Mouse (Mus musculus): ENCODE measurements around the gene Knstrn. TPM values are rescaled to one million over a fixed set of nuclear protein-coding genes. Genes with fewer than 3 reads are reported as not detected.
A peak's percentile ranks its signal among the peaks of the same experiment; 100 is the strongest.

Gene Knstrn
- 7.6 and 10.7 TPM in 2 replicates for total RNA-seq (2021)
- long read RNA-seq, full-length matches to known transcripts: 8 of 8 reads
- long read RNA-seq, partial matches to known transcripts: 0 of 8 reads
- long read RNA-seq, other reads (novel, unspliced or antisense): 0 of 8 reads

DNA sequence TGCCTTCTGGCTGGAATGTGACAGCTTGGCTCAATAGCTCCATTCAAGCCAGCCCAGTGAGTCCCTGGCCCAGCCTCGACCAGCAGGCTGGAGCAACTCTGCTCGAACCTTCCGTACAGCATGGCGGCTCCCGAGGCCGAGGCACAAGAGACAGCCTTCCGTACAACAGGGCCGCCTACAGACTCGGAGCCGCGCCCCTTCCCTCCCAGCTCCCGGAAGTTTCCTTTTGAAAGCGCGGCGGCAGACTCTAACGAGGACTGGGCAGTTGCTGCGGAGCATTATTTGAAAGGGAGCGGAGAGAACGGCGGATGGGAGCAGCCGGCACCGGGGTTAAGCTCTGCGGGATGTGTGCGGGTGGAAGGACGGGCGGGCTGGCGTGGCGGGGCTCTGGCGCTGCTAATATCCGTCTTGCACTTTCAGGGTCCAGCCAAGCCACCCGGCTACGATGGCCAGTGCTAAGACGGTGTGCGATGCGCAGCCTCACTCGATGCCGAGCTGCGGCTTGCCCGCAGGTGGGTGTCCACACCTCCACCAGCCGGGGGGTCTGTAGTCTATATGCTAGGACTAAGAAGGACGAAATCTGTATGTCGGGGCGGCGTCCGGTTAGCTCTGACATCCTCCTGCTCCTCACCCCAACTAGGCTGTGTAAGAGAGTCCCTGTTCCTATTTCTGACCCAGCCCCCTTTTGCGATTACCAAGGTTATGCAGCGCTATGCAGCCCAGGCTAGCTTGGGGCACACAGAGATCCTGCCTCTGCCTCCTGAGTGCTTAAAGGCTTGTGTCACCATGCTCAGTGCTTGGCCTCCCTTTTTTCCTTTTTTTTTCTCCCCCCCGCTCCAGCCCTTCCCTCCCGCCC is at the start of gene Knstrn:
Knstrn (plus strand) TSS at position 23 of the 856 bp plus-strand sequence.
- DNase-seq: peak; percentile 93

DNA sequence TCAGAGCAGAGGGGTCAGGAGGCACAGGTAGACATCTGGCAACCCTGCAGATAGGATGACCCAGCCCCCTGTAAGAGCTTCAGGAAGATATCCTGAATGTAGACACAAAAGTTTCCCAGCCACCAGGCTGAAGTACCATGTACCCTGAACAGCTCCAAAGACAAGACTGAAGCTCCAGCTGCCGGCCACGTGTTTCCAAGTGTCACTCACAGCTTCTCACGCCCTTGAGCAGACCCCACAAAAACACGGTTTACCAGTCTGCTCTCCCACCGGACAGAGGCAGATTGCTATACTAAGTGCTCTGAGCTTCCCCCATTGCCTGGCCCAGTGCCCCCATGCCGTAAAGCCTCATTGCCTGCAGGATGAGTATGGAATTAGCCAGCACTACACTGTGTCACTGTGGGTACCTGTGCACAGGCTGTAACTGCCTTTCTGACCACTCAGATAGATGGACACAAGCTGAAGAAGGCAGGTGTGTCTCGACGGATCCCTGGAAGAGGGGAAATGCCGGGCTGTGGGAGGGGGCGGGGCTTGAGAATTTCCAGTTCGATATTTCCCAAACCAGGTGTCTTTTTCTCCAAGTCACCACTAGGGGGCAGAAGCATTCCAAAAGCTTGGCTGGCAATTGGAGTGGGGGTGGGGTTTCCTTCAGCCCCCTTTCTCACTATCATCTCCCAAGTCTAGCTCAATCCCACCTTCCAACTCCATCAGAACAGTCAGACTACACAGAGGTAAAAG is 49.5 kb upstream of the Knstrn start:
- no peak for DNase-seq

DNA sequence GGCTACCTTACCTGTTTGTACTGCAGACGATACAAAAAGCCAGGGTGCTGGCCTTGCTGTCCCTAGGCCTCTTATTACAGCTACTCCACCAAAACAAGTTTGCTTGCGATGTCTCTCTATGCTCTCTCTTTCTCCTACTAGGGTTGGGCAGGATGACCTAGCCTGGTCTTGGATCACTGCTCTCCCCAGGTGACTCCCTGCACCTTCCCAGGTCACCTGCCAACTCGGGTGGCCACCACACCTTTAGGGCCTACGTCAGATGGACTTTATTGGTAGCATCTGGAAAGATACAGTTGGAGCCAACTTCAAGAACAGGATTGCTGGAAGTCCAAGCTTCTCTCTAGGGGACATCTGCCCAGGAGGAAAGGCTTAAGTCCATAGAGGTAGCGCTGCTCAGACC is 48.9 kb upstream of the Knstrn start:
- DNase-seq: no peak

DNA sequence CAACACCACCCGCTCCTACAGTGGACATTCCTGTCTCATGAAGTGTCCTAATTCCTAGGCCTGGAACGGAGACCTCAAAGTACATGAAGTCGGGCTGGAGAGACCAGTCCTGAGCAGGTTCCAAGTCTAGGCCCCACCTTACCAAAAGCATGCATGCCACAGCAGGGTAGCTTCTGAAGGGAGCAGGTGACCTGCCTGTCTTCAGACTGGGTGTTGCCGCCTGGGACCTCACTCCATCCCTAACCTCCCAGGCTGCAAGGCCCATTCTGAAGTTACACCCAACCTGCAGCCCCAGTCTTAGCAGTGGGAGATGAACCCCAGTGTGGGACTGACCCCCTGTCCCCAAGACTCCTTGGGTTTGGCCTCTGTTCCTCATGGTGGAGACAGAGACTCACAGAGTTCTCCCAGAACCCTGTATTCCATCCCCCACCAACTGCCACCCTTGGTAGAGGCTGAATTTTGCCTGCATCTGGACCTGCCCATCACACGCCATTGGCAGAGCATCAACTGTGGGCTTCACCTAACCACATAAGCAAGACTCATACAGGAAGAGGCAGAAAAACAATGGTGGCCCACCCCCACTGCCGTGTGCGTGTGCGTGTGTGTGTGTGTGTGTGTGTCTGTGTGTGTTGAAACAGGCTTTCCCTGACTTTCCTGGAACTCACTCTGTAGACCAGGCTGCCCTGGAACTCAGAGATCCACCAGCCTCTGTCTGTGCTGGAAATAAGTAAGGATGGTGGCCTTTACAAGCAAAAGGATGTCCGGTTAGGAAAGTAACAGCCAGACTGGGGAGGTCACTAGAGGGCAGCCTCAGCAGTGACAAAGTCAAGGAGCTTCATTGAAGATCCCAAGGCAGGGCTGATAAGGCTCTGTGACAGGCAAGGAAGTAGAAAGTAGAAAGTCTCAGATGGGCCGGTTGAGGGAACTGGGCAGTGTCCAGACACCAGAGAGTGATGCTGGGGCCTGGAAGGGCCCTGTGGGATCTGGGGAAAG is 47.5 kb upstream of the Knstrn start:
- no peak for DNase-seq

DNA sequence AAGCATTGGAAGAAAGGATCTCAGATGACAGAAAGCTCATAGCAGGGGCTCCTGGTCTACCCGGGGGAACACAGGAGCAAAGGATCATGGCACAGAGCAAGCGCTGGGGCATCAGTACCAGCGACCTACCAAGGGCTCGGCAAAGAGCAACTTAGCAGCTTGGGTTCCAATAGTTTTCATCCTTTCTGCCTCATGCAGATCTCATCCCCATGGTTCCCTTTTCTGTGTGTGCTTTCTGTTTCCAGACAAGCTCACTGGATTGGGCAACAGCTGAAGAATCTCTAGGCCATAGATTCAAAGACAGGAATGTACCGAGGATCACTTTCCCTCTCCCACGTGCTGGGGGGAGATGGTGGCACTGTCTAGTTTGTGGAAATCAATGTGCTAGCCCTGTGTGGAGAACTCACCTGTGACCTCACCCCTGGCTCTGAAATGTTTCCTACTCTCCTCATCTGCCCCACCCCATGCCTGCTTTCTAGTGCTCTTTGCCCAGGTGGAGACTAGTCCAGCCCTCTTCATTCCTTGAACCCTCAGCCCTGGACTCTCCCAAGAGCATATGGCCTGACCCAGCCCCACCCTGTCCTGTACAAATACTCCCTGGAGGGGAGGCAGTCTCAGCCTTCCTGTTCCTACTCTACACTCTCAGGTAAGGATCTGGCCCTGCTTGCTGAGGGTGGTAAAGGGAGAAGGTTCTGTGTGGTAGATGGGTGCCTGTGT is 41.5 kb upstream of the Knstrn start, which contains the start of gene Phgr1:
Phgr1 (plus strand) TSS at position 612 of the 717 bp plus-strand sequence.
- no peak for DNase-seq

DNA sequence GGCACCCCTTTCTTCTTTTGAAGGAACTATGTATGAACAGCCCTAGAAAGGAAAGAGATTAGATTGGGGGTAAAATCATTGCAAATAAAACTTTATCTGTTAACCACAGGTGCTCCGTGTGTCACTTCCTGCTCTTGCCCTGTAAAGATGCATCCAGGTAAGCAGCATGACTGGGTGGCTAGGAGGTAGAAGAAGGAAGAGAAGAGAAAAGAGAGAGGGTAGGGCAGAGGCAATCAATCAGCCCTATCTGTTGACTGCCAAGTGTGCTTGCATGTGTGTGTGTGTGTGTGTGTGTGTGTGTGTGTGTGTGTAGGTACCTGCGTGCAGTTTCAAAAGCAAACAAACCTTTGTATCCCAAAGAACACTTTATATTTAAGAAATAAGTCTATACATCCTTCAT is 39.3 kb upstream of the Knstrn start:
- no peak for DNase-seq

DNA sequence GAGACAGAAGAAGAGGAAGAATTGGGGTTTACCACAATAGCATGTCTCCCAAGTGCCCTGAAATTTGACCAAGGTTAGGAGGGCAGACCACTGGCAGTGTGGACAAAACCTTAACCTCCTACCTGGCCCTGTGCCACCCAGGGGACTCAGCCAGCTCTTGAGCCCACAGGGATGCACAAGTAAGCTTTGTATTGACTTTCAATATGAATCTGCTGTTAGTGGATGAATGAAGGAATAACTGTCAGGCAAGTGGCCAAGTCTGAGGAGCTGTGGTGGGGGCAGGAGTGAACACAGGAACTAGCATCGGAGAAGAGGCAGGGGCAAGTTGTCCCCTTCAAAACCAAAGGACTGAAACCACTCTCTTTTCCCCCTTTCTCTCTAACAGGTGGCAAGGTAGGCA is 38.4 kb upstream of the Knstrn start:
- DNase-seq: no peak

DNA sequence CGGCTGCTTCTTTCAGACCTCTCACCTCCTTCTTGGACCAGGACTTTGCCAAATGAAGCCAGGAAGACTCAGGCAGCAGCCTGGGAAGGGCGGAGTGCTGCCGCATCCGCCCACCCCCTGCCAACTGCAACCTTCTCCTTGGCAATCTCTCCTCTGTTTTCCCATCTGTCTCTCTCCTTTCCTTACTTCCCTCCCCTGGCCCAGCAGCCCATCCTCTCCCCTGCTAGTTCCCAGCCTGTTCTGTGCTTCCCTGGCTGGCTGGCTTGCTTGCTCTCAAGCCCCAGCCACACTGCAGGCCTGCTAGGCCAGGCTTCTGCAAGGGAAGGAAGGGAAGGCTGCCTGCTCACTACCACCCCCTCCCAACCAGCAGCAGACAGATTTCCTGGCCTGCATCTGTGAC is 38.0 kb upstream of the Knstrn start:
- DNase-seq: no peak

DNA sequence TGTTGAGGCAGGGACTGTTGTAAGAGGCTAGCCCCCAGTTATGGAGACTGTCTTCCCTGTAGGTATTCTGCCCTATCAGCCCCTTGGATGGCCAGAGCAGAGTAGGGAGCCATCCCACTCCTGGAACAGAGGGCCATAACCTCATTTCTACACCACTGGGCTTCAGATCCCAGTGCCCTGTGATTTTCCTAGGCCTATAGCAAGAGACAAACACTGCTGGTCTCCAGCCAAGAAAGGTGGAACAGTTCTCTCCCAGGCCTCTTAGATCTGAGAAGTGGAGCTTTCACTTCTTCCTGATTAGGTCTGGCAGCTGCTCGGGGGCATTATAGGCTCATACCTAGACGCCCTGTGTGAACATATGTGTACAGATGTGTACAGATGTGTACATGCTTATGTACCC is 37.5 kb upstream of the Knstrn start:
- DNase-seq: no peak

DNA sequence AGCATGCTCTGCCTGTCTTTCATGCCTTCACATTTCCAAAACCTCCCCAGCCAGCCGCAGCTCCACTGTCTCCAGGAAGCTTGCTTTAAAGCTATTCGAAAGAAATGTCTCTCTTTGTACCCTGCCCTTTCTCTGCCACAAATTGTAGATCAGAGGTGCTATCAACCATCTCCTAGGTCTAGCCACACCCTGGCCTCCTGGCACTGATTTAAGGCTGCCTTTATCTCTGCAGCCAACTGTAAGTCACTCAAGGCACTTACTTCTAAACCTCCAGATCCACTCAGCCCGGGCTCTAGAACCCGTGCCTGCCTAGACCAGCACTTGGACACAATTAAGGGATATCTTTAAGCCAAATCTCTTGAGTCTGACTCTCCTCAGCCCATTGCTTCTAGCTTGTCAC is 35.4 kb upstream of the Knstrn start:
- DNase-seq: no peak

DNA sequence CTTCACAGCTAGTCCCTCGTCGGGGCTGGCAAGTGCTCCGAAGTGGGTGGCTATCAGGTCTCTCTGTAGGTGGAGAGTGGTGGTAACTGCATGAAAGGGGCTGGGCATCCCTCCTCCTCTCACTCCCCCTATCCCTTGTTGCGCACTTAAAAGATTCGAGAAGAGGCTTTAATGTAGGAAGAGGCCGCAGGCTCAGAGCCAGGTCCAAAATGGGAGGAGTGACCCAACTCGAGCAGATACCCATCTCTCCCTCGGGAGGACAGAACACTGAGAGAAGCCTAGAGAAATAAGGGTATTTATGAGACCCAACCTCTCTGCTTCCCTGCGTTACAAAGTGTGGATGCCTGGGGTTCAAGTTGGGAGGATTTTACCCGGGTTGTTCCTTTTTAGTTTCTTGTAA is 34.7 kb upstream of the Knstrn start:
- DNase-seq: no peak

DNA sequence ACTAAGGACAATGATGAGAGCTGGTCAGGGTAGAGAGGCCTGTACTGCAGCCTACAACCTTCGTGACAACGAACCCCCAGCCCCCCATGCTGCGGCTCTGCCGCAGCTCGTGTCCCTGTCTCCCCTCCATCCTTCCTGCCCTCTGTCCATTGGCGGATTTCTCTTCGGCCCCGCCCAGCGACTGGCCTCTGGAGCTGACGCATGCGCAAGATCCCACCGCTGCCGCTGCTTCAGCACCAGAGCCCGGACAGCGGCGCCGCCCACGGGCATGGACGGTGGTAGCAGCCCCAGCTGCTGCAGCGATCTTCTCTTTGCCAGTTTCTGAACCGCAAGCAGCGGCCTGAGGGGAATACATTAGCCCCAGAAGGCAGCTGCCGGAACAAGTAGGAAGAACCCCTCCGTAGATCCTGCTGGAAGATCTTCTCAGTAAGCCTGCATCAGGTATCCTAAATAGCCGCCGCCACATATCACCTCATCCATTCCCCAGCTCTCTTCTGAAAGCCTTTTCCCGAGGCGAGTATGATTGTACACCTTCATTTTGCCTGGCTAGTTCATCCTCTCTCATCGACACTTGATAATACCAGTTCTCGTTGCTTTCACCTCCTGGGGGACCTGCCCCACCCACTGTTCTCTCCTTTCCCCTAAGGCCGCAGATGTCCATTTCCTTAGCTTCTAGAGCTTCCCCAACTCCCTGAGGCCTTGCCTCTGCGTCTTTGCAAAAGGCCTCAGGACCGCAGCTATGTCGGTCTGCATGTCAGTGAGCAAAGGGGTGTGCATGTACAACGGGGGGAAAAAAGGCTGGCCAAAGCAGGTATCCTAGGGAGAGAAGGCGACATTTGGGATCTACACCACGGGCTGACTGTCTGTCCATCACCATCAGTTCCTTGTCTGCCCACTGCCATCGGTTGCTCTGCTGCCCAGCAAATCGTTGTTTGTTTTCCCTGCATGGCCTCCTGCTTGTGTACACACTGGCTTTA is 34.0 kb upstream of the Knstrn start, which contains the start of gene Disp2:
Disp2 (plus strand) TSS at position 216 of the 977 bp plus-strand sequence.
- DNase-seq: peak; percentile 96

DNA sequence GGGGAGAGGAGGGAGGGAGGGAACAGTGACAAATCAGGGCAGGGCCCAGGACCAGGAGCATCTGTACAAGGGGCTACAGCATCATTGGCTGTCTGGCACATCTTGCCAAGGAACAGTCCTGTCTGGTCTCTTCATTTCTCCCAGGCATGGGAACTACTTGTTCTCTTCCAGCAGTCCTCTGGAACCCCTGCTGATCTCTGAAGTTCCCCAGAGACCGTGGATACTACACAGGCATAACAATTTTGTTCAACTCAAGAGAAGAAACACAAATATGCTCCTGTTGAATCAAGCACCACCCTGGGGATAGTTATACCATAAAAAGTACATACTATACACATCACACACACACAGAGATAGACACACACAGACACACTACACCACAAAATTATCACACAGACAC is 32.7 kb upstream of the Knstrn start:
- no peak for DNase-seq

DNA sequence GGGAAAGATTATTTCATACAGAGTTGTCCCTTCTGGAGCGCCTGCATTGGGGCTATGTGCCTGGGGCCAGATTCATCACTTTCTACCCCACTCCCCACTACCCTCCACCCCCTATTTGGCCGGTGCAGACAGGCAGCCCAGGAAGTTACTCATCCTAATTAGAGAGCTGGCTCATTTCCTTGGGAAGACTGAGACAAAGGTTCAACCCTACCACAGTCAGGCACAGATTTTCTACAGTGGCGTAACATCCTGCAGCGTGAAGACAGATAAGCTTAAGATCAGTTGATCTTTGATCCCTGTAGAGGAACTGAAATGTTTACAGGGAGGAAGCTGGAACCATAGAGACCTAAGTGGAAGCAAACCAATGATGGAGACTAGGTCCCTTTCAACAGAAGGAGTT is 31.5 kb upstream of the Knstrn start:
- DNase-seq: no peak

DNA sequence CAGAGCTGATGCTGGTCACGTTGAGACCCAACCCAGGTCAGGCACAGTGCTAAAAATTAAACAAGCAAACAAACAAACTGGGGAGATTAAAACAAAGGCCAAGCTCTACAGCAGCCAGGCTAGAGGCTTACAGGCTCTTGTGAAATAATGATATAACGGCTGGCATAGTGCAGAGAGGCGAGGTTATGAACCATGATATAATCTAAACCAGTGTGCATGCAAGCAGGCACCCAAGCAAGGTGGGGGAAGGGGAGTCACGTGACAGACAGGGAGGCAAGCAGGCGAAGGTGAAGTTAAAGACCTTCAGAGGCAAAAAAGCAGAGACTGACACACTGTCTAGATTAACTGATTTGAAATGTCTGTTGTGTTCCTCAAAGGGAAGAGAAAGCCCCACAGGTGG is 30.7 kb upstream of the Knstrn start:
- DNase-seq: no peak

DNA sequence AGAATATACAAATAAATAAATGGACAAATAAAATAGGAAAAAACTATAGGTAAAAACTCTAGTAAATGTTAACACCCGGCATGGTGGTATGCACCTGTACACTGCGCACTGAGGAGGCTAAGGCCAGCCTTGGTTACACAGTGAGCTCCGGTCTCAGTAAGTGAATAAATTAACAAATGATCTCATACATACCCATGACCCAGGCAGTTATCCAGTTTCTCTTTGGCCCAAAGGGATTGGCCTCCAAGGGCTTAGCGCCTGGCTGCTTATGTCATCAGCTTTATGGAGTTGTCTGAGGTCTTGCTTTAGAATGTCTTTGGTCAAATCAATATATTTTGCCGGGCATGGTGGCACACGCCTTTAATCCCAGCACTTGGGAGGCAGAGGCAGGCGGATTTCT is 30.1 kb upstream of the Knstrn start:
- no peak for DNase-seq

DNA sequence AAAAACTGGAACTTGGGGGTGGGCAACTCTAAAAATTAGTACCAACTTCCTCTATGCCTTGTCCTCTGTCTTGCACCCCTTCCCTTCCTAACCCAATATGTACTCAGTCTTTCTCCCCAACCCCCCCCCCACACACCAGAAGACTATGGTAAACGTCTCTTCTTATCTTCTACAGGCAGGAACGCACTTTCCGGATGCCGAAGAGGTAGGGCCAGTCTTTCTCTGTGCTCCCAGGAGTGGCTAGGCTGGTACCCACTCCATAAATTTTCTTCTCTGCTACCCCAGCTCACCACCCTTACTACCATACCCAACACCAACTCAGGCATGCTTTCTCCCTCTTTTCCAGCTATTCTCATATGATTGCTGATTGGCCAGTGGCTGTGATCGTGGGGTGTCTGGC is 27.3 kb upstream of the Knstrn start:
- no peak for DNase-seq

DNA sequence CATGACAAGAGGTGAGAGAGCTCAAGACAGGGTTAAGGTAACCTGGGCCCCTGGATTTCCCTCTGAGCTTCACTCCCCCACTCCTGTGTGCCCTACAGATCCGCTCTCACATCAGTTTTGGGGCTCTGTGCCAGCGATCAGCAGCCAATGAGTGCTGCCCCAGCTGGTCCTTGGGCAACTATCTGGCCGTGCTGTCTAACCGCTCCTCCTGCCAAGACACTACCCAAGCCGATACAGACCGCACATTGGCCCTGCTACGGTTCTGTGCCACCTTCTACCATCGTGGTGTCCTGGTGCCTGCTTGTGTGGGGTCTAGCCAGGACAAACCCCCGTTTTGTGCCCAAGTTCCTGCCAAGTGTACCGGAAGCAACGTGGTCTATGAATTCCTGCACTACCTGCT is 24.3 kb upstream of the Knstrn start:
- peak; percentile 66 for DNase-seq

DNA sequence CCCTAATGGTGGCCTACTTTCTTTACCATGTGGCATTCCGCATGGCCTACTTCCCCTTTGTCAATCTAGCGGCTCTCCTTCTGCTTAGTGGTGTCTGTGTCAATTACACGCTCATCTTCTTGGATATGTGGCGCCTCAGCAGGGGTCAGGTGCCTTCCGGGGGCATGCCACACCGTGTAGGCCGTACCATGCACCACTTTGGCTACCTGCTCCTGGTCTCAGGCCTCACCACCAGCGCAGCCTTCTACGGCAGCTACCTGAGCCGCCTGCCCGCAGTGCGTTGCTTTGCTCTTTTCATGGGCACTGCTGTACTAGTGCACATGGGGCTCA is 23.6 kb upstream of the Knstrn start:
- DNase-seq: no peak

Measured in adrenal gland, postnatal 25 days (tissue).